Mouse (Mus musculus) CD8-positive naive resting alpha-beta T cell, adult 2 months (primary cell): ENCODE results near the gene Ifnab.

Experiments
- DNase-seq, 2 experiments: peaks; one replicate each; pipeline ENCODE4 v3.0.0; 2022; ENCODE audit warnings: low read depth in 2 of 2, low spot score in 2 of 2

Gene Ifnab

DNA sequence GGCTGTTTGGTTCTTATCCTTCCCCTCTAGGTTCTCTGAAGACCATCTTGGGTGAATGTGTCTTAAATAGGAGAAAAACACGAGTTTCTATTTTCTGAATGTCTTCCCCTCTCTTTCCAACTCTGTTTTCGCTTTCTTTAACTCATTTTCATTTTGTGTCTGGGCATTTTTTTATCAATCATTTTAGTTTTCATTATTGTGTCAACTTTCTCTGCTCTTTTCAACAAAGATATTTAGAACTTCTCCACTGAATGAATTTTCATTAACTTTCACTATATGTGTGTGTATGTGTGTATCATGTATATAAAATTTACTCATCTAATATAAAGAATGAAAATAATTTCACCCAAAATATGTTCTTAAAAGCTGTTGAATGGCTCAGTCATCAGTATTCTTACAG lies at the start of gene Ifnab:
Gene Ifnab (minus strand): TSS at position 101 of the 400 bp plus-strand sequence.
- DNase-seq: no peak

DNA sequence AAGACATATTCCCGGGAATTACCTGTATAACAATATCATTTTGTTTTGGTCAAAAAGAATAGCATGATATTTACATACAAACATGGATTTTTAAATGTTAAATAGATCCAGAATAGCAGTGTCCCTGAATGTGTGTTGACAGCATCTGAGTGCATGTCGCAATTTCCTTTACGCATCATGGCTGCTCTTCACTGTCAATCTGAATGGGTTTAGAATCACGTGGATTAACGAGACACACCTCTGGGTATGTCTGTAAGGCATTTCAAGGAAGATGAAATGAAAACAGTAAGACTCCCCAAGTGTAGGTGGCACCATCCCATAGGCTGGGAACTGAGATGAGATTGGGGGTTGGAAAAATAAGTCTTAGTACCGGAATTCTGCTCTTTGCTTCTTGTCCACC lies 47.9 kb upstream of the Ifnab start:
- DNase-seq: no peak

DNA sequence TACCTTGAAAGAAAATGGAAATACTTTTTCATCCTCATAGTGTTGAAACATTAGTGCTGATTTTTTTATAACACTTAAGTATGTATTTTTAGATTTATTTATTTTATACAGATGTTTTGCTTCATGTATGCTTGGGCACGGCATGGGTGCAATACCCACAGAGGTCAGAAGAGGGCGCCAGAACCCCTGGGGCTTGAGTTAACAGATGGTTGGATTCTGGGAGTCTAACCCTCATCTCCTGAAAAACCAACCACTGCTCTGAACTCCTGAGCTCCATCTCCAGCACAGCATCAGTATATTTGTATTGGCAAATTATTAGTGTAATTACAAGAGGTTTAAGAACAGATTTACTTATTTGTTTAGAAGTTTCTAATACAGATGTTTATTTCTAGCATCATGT lies 47.3 kb upstream of the Ifnab start:
- peak; percentile 78 to 79 for DNase-seq

DNA sequence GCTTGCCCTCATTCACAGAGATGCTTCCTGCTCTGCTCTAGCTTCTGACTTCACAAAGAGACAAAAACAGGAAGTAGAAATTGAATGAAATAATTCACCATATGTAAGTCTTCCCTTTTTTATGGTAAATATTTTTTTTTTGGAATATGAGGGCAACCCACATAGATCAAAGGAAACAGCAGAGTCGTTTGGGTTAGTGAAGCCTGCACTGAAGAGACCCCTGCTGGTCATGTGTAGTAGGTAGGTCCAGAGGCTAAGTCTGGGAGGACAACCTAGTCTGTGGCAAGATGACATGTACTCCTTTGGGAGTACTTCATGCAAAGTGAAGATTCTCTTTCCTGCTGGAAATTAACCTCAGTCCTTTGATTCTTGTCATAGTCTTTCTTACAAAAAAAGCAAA lies 36.2 kb upstream of the Ifnab start:
- DNase-seq: peak in 1 of 2 experiments; percentile 39

DNA sequence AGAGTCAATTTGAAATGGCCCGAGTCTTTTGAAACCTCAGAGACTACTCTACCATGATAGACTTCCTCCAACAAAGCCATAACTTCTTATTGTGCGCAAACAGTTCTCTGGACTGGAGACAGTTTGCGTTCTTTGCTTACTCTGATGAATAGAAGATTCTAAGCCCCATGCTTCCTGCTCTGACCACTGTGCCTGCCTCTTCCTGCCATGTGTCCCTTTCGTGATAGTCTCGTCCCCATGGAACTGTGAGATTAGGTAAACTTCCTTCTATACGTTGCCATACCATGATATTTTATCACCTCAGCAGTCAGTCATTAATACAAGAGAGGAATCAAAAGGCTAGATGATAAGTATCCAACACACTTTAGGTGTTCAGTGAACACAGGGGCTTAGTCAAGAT lies 35.6 kb upstream of the Ifnab start:
- DNase-seq: no peak

DNA sequence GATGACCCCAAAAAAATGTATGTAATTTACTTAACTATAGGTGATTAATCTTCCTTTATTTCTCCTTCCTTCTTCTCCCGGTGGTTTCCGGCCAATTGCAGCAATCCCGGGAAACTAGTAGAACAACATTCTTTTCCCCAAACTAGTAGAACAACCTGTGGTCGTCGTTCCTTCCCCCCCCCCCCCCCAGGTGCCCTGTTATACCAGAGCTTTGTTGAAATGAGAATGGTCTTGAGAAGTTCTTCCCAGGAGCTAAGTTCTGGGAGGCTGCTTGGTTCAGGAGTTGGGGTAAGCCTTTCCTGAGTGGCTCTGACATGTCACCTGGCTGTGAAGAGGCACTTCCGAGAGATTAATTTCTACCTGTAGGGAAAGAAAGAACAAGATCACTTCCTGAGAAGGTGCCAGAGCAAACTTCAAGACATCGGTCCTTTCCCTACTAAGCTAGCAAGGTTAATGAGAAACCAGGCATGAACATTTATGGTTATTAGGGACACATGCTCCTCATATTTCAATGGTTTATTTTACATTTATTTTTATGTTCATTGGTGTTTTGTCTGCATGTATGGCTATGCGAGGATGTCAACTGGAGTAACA lies 32.4 kb upstream of the Ifnab start:
- DNase-seq: no peak

DNA sequence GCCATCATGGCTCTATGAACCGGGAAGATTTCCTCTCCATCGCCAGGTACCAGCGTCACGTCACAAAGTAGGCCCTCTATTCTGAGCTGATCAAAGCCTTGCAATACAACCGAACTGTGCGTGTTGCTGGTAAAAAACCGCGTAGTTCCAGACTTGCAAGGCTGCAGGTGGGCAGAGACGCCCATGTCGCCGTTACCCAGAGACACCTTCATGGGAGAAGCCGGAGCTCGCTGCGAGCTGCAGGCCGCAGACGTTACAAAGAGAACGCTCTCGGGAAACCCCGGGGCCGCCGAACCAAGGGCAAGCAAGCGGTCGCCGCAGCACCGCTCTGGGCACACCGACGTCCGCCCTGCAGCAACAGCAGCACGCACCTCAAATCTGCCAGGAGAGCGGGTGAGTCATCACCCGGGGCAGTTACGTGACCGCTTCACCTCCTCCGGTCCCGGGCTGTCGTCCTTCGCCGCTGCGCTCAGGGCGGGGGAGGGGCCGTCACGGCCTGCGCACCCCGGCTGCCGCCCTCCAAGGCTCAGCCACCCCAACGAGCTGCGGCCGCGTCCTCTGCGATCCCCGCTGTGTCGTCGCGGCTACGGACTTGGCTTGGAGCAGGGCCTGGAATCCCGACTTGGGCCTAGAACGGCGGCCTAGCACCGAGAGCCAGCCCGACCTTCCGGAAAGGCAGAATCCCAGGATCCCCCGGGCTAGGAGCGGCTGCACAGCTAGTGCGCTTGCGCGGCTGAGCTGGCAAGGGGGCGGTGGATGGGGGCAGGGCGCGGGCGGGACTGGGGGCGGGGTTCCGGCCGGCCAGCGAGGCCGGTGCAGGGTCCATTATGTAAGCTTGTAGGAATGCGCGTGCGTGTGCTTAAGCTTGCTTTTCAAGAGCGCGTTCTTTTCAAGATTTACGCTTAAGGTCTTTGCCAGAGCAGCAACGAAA lies 30.9 kb upstream of the Ifnab start, which contains the start of the genes Gm26566 and Klhl9:
Gene Gm26566 (plus strand): TSS at position 15 of the 931 bp plus-strand sequence.
Gene Klhl9 (minus strand): TSS at position 675 of the 931 bp plus-strand sequence.
- peak; percentile 71 to 78 for DNase-seq

DNA sequence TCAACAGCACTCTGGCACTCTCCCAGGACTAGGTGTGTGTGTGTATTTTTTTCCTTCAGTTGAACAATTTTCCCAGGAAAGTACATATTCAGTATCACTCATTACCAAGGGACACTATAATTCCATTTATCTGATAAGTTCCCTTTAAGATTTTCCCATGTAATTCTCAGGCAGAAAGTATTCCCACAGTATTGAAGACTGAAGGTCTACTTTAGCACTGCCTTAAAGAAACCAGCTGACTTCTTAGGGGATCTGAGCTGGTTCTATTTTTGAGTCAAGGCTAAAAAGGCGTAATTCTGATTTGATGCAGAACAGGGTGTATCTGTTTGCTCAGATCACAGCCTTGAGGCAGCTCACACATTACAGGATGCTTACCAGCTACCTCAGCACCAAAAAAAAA lies 27.6 kb upstream of the Ifnab start:
- DNase-seq: no peak

DNA sequence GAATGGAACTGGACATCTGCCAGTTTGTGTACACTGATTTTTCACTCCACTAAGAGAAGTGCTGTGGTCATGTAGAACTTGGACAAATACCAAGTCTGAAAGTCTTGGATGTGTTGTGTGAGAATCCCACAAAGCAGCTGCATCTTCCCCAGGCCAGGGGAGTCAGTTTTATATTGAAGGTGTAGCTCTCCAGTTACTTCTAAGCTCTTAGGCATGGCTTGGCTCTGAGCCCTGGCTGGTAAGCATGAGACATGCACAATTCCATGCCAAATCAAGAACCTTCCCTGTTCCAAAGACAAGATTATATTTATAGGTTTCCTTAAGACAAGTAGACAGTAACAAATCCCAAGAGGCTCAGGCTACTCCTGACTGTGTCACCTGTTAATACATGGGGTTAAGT lies 23.9 kb upstream of the Ifnab start:
- no peak for DNase-seq

DNA sequence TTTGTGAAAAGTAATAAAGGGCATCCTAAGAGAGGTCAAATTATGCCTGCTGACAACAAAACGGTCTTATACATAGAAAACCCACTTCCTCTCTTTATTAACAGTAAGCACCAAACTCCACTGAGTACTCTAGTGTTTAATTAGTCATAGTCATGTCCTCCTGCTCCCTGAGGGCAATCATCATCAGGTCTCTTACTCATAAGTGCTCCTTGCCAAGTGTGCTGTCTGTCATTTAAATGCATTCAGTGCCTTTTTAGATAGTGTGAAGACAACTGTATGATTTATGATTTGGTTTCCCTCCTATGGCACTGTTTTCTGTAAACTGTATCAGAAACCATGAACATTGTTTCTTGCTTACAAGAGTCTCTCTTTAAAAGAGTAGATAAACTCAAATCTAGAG lies 23.1 kb upstream of the Ifnab start:
- no peak for DNase-seq

DNA sequence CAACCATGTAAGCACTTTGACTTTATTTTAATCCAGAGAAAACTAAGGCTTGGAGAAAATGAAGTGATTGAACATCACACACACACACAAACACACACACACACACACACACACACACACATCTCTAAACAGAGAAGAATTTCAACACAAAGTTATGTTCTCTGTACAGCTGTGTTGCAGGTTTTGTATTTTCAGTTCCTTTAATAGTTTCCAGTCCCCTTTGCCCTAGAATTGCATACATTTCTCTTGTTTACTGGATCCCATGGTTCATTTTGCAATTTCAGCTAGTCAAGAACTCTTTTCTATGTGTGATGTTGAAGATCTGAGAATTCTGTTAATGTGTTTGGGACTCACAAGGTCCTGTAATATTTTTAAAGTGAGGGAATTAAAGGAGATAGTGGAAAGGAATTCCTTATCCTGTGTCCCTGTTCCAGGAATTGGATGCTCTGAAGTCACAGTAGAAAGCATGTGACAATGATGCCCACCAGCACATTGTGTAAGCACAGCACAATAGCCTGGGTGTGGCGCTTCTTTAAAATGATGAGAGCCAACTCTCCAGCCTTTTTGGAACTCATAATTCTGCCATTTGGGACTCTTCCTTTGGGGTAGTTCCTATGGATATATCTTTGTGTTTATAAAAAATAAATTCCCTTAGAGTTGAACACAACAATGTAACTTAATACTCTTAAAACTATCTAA lies 16.1 kb upstream of the Ifnab start:
- DNase-seq: no peak

DNA sequence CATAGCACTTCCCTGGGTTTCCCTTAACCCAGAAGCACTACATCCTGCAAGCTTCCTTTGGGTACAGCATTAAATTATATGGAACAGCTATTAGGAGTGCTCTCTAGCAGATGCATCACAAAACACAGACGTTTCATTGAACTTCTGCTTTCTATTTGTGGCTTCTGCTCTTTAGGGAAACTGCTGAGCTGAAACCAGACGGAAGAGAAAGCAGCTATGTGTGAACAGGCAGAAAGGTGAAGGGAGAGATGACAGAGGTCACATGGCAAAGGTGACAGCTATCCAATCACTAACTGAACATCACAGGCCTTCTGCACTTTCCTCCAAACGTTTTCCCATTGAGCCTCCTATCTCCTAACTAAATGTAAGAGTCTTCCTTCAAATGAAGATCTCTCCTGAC lies 14.8 kb upstream of the Ifnab start:
- no peak for DNase-seq

DNA sequence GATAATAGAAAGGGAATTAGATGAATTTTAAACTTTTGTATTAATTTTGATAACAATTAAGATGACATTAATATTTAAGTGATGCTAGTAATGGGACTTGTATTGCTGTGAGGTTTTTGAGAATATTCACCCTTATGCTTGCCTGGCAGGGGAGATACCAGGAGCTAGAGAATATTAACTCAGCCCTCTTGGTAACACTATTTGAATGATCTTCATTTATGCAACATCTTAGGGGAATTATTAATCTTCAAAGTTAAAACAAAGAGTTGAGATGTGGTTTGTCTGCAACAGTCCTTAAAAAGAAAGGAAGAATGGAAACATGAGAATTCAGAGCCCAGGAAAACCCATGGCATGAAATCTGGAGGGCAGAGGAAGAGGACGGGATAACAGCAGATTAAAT lies 8.1 kb upstream of the Ifnab start:
- no peak for DNase-seq

DNA sequence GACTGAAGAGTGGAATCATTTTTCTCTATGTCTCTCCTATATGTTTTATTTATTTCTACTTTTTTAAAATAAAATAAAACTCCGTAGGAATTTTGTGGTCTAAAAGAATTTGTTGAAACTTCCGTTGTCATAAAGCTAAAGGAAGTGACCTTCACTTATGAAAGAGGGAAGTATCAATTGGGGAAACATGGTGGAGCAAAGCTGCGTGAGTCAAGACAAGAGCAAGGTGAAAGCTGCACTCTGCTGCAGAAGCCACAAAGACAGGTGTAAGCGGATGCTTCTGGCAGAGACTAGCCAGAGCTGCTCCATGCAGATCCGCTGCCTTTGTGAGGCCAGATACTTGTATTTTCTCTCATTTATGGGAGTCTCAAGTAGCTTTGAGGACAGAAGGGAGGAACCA lies 7.6 kb upstream of the Ifnab start:
- no peak for DNase-seq

DNA sequence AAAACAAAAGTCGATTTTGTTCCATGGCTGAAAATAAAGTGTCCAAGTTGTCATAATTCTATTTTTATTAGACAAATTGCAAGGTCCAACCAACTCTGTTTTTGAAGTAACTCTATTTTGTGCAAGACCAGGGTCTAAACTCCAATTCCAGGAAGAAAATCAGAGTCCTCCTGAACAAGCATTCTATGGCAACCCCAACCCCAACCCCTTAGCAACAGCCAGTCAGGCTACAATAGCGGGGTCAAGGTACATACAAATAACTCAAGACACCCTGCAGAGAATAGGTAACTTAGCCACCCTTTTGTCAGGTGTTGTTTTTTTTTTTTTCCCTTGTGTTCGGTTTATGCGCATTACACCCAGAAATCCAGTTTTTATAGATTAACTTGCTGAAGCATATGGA lies 6.6 kb upstream of the Ifnab start:
- no peak for DNase-seq

DNA sequence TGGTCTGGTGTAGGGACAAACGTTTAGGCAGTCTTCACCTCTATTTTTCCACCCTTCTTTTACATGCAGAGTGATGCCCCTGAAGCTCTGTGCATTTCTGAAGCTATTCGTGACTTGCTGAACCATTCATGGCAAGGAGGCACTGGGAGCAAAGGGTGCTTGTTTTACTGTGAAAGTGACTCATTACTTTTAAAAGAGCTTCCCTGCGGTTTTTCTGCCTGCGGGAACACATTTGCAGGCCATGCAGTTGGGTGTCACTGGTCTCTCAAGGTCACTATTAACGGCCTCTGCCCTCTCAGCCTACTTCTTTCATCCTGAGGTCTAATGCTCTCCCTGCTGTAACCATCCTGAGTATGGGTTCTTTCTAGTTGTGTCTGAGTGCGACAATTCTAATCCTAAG lies 5.9 kb upstream of the Ifnab start:
- DNase-seq: no peak

DNA sequence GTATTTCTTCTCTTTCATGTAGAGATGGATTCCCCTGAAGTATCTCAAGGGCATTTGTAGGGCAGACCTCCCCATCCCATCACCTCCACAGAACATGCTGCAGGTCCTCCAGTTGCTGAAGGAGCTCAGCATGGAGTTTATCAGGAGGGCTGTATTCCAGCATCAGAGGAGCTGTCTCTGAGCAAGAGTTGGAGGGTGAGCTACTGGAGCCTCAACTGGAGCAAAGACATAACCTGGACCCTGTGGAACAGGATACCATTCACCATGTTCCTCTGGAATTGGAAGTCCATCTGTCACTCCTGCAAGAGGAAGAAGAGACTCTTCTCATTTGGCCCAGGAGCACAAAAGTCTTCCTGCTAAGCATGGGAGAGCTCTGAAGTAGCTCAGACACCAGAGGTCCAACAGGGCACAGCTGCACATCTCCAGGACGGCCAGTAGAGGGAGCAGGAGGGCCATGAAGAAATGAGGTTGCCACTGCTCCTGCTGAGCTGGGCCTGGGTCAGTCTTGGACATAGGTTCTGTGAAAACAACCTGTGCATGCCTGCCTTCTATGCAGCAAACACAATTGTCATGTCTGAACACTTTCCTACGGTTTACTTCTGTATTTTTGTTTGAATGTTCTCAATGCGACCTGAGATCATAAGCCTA lies 5.2 kb upstream of the Ifnab start:
- peak; percentile 59 to 69 for DNase-seq

DNA sequence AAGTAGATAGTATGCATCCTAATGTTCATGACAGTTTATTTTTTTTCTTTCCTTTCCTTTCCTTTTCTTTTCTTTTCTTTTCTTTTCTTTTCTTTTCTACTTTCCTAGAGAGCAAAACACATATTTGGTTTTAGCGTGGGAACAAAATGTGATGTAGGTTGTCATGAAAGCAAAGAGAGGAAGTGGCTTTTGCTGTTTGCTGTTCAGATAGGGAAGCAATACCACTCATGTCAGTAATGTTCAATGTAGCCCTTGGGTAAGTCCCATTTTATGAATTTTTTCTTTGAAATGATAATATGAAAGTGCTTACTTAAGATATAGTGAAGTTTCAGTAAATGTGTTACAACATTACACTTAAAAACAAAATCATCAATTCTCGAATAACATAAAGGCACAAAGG lies 2.2 kb upstream of the Ifnab start:
- DNase-seq: peak in 1 of 2 experiments; percentile 18

DNA sequence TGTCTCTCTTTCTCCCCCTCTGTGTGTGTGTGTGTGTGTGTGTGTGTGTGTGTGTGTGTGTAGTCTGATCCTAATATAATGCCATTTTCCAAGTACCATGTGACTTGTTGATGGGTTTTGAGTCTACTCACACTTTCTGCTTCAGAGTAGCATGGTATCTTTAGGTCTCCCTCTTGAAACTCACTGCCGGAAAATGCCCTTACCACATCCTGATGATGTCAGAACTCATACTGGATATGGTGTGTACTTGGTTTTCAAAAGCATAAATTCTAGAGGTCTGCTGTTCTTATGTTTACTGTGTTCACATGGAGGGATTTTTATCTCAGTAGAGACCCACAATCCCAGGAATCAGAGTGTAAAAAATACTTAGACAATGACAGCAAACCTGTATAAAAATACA lies 1.4 kb upstream of the Ifnab start:
- DNase-seq: peak; percentile 31 to 44

DNA sequence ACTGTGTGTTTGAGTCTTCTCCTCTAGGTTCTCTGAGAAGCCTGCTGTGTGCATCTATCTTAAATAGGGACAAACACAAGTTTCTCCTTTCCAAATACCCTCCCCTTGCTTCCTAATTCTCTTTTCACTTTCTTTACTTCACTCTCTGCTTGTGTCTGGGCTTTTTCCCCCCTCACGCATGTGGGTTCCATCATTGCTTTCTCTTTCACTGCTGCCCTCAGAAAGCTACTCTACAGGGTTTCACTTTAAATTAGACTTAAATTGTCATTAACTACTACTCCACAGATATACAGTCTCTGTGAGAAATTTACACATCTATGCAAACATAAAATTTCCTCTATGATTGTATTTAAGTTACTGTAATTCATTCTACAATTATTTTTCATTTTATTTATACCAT lies 7.3 kb downstream of the Ifnab start, which contains the start of gene Ifna2:
Gene Ifna2 (minus strand): TSS at position 101 of the 400 bp plus-strand sequence.
- DNase-seq: no peak

DNA sequence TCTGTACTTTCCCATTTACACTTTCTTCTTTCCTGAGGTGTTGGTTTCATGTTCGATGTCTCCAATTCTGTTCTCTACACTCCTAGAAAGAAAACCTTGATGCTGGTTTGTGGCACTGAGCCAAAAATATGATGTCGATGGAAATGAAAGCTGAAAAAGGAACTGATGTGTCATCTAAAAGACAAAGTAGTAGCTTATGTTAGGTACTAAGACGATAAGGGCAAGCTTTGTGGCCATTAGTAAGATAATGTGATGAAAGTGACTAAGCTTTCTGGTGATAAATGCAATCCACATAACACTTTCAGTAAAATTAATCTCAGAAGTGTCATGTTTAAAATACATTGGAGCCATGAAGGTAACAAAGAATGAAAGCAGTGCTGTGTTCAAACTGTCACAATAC lies 9.8 kb downstream of the Ifnab start:
- no peak for DNase-seq
